Mouse (Mus musculus): ENCODE measurements around the gene Hyal3.

- TF ChIP-seq ZNF384 (IDR thresholded peaks at IDR 0.05; ENCODE audit: low read depth, low read length) (no peak), ZC3H11A (IDR thresholded peaks at IDR 0.05; ENCODE audit: borderline replicate concordance, low read depth, low read length) (no peak)
Measured at GRCm38 (mm10) chr9:107544196-107544700, 36.4 kb upstream of the Hyal3 start.

Data from ES-E14 (cell line).